Mouse (Mus musculus) liver, embryonic 18 days (tissue): ENCODE results near the gene Cited4. TPM values are rescaled to one million over a fixed set of nuclear protein-coding genes. Genes with fewer than 3 reads are reported as not detected.

Experiments used
- polyA plus RNA-seq: library from polyadenylated mRNA; depleted of rRNA; stranded (reverse); fragments of >200 nt; gene quantifications from 2 replicates; pipeline ENCODE4 v1.2.3, GENCODE M21; 2012; rRNA removed

The Cited4 gene
- polyA plus RNA-seq, result 18.9 and 24.1 TPM in 2 replicates

GRCm38 (mm10) chr4:120666358-120667024, at the start of gene Cited4:
Gene Cited4 (plus strand): TSS chr4:120666572.

Other genes with a start within 250 kb of the Cited4 start
- 0.02 TPM in 1 of 2 replicates, not detected in the other for gene Slfnl1, start 134.3 kb upstream of the Cited4 start, polyA plus RNA-seq
- gene Ctps, start 96.3 kb upstream of the Cited4 start, polyA plus RNA-seq, result 9.5 and 9.6 TPM in 2 replicates
- gene Gm8439, start 77.8 kb upstream of the Cited4 start, polyA plus RNA-seq, result 0.25 and 0.44 TPM in 2 replicates
- 0.22 and 0.32 TPM in 2 replicates for gene Kcnq4, start 82.0 kb downstream of the Cited4 start, polyA plus RNA-seq
- 47.4 and 49.8 TPM in 2 replicates for gene Nfyc, start 165.0 kb downstream of the Cited4 start, polyA plus RNA-seq
- 0.16 and 0.17 TPM in 2 replicates for gene Rims3, start 188.2 kb downstream of the Cited4 start, polyA plus RNA-seq